Mouse (Mus musculus) intestine, embryonic 15.5 days (tissue): ENCODE data around the gene Slit1. TPM values are rescaled to one million over a fixed set of nuclear protein-coding genes. Genes with fewer than 3 reads are reported as not detected.
A peak's percentile ranks its signal among the peaks of the same experiment; 100 is the strongest.

Experiments used
- ATAC-seq: fragments of 200-750 bp; cut with Nextera tagmentation; 2 replicates; pipeline ENCODE4 v1.8.0; 2017; ENCODE audit warnings: moderate TSS enrichment, moderate library complexity
- H3K27ac ChIP-seq: fragments of 300-500 bp; sonication (generic); 2 replicates; pipeline ENCODE4 v1.5.1; 2015; ENCODE audit warnings: mild to moderate bottlenecking, inconsistent platforms
- H3K27me3 ChIP-seq: fragments of 300-500 bp; sonication (generic); replicated peaks from 2 replicates; pipeline ENCODE4 v1.6.1; 2015; ENCODE audit warnings: inconsistent platforms
- H3K36me3 ChIP-seq: fragments of 300-500 bp; sonication (generic); 2 replicates; pipeline ENCODE4 v1.6.1; 2015; ENCODE audit warnings: inconsistent platforms
- H3K4me1 ChIP-seq: fragments of 300-500 bp; sonication (generic); replicated peaks from 2 replicates; pipeline ENCODE4 v1.6.1; 2015; ENCODE audit warnings: inconsistent platforms
- H3K4me2 ChIP-seq: fragments of 300-500 bp; sonication (generic); replicated peaks from 2 replicates; pipeline ENCODE4 v1.6.1; 2015; ENCODE audit warnings: mild to moderate bottlenecking, inconsistent platforms
- H3K4me3 ChIP-seq: fragments of 300-500 bp; sonication (generic); replicated peaks from 2 replicates; pipeline ENCODE4 v1.5.1; 2015; ENCODE audit warnings: inconsistent platforms
- H3K9ac ChIP-seq: fragments of 300-500 bp; sonication (generic); 2 replicates; pipeline ENCODE4 v1.6.1; 2015; ENCODE audit warnings: inconsistent platforms
- H3K9me3 ChIP-seq: fragments of 300-500 bp; sonication (generic); 2 replicates; pipeline ENCODE4 v1.6.1; 2016; ENCODE audit warnings: inconsistent platforms
- WGBS: fragments of 180-500 bp; shearing (Covaris S2); methylation state at CpG from one replicate; pipeline ENCODE4 v1.1.7; 2015; 5-methylcytosine and 5-hydroxymethylcytosine counted together
- polyA plus RNA-seq: library from polyadenylated mRNA; unstranded; fragments of >200 nt; fragmentation: Nextera tagmentation; extraction: Ambion mirVana; gene quantifications from 2 replicates; pipeline ENCODE4 v1.2.1, GENCODE M21; 2015

Slit1 gene
- polyA plus RNA-seq, 1 experiment from 2014 or later: 0.63 TPM

- Histone ChIP-seq H3K4me1 (0 out of 2 replicates have a peak, but pooled peaks cover 2% of the 10 kb centered on the region), H3K36me3 (no peaks in the 10 kb centered on the region), H3K4me2 (no peak overlapping the region), H3K9me3 (no peaks in the 10 kb centered on the region), H3K27ac (no peak overlapping the region), H3K27me3 (no peaks in the 10 kb centered on the region), H3K9ac (no peak overlapping the region), H3K4me3 (no peak overlapping the region)
- peak; percentile 49; the same call in 1 of the 2 replicates for ATAC-seq
- 49% methylated on average over 9 of the region's 9 CpGs for WGBS
Measured at GRCm38 (mm10) chr19:41697111-41697806, 46.2 kb downstream of the Slit1 start.

DNA sequence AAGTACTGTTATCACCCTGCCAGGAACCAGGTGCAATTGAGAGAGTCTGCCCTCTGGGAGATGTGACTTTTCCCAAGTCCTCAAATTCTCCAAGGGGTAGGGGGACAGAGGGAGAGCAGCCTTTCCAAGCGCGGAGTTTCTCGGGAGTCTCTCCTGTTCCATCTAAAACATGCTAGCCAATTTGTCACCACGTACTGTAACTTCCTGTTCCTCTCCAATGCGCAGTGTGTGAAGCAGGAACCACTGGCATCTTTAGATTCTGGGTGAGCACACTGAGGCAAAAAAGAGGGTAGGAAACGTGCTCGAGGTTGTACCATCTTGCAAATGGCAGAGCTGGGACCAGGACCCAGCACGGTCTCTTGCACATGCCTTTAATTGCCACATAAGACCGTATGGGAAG is 47.0 kb downstream of the Slit1 start:
- ATAC-seq: no peak
- H3K9me3 ChIP-seq: no peaks in the 10 kb centered on the region
- no peaks in the 10 kb centered on the region for H3K27me3 ChIP-seq
- no peak overlapping the region for H3K9ac ChIP-seq
- H3K4me1 ChIP-seq: 0 out of 2 replicates have a peak, but pooled peaks cover 2% of the 10 kb centered on the region
- no peak overlapping the region for H3K4me3 ChIP-seq
- H3K4me2 ChIP-seq: no peak overlapping the region
- H3K36me3 ChIP-seq: no peaks in the 10 kb centered on the region
- no peak overlapping the region for H3K27ac ChIP-seq
- WGBS: 82% methylated on average over 9 of the region's 9 CpGs

- WGBS: 65% methylated on average over 6 of the region's 6 CpGs
- Histone ChIP-seq H3K4me1 (0 out of 2 replicates have a peak, but pooled peaks cover 2% of the 10 kb centered on the region), H3K36me3 (no peaks in the 10 kb centered on the region), H3K4me2 (no peak overlapping the region), H3K27me3 (no peaks in the 10 kb centered on the region), H3K9ac (no peak overlapping the region), H3K9me3 (no peaks in the 10 kb centered on the region), H3K4me3 (no peak overlapping the region), H3K27ac (no peak overlapping the region)
- no peak for ATAC-seq
Measured at GRCm38 (mm10) chr19:41695046-41695445, 48.4 kb downstream of the Slit1 start.

- Histone ChIP-seq H3K36me3 (no peaks in the 10 kb centered on the region), H3K4me1 (0 out of 2 replicates have a peak, but pooled peaks cover 2% of the 10 kb centered on the region), H3K4me3 (no peak overlapping the region), H3K27me3 (no peaks in the 10 kb centered on the region), H3K9ac (no peak overlapping the region), H3K9me3 (no peaks in the 10 kb centered on the region), H3K27ac (no peak overlapping the region), H3K4me2 (no peak overlapping the region)
- no peak for ATAC-seq
- 67% methylated on average over 9 of the region's 9 CpGs for WGBS
Measured at GRCm38 (mm10) chr19:41694610-41695009, 48.9 kb downstream of the Slit1 start.

GRCm38 (mm10) chr19:41693727-41694126 is 49.7 kb downstream of the Slit1 start:
- WGBS: 37% methylated on average over 5 of the region's 5 CpGs

GRCm38 (mm10) chr19:41690064-41690463 is 53.4 kb downstream of the Slit1 start:
- no peak overlapping the region for H3K27ac ChIP-seq
- ATAC-seq: no peak
- H3K9ac ChIP-seq: no peak overlapping the region
- H3K27me3 ChIP-seq: no peaks in the 10 kb centered on the region
- H3K4me2 ChIP-seq: no peak overlapping the region
- H3K9me3 ChIP-seq: no peaks in the 10 kb centered on the region
- WGBS: 80% methylated on average over 10 of the region's 10 CpGs
- no peaks in the 10 kb centered on the region for H3K4me1 ChIP-seq
- H3K36me3 ChIP-seq: no peaks in the 10 kb centered on the region
- H3K4me3 ChIP-seq: no peak overlapping the region

More at GRCm38 (mm10) chr19:41693727-41694126, 49.7 kb downstream of the Slit1 start:
- no peak for ATAC-seq
- Histone ChIP-seq H3K36me3 (no peaks in the 10 kb centered on the region), H3K4me1 (0 out of 2 replicates have a peak, but pooled peaks cover 2% of the 10 kb centered on the region), H3K4me2 (no peak overlapping the region), H3K27me3 (no peaks in the 10 kb centered on the region), H3K9ac (no peak overlapping the region), H3K27ac (no peak overlapping the region), H3K9me3 (no peaks in the 10 kb centered on the region), H3K4me3 (no peak overlapping the region)

- no peaks in the 10 kb centered on the region for H3K27me3 ChIP-seq
- no peak overlapping the region for H3K4me2 ChIP-seq
- ATAC-seq: no peak
- H3K4me3 ChIP-seq: no peak overlapping the region
- no peak overlapping the region for H3K27ac ChIP-seq
- H3K36me3 ChIP-seq: no peaks in the 10 kb centered on the region
- H3K9ac ChIP-seq: no peak overlapping the region
- H3K9me3 ChIP-seq: no peaks in the 10 kb centered on the region
- WGBS: 64% methylated on average over 13 of the region's 13 CpGs
- no peaks in the 10 kb centered on the region for H3K4me1 ChIP-seq
Measured at GRCm38 (mm10) chr19:41688251-41688650, 55.2 kb downstream of the Slit1 start.

DNA sequence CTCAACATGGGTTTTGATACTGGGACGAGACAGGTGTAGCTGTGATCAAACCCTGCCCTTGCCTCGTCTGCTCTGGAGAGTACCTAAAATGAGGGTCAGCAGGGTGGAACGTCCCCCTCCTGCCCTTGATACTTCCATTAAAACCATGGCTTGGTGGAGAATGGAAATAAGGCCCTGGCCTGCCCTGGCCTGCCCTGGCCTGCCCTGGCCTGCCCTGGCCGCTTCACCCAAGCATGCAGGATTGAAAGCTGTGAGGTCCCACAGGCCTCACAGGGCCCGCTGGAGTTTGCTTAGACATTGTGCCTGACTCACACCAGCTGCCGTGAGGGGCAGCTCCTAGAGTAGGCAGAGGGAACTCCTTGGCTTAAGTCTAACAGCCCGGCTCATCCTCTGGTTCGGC is 55.6 kb downstream of the Slit1 start:
- WGBS: 72% methylated on average over 8 of the region's 8 CpGs

DNA sequence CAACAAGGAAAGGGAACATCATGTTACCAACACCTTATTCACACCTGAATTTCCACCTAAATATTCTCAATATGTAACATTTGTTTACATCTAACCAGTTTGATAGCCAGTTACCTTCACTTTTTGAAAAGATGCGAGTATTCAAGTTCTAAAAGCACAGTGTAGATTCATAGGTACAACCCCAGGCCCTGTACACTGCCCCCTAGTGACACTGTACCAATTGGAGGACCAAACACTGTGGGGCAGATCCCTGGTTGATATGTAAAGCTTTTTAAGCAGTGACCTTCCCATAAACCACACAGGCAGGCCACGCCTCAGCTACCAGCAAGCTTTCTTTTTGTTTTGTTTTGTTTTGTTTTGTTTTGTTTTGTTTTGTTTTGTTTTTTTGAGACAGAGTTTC is 57.3 kb downstream of the Slit1 start:
- H3K9me3 ChIP-seq: no peaks in the 10 kb centered on the region
- H3K4me2 ChIP-seq: no peak overlapping the region
- no peak for ATAC-seq
- no peaks in the 10 kb centered on the region for H3K4me1 ChIP-seq
- no peak overlapping the region for H3K9ac ChIP-seq
- H3K27me3 ChIP-seq: no peaks in the 10 kb centered on the region
- H3K27ac ChIP-seq: no peak overlapping the region
- WGBS: 93% methylated on average over 2 of the region's 2 CpGs
- no peaks in the 10 kb centered on the region for H3K36me3 ChIP-seq
- H3K4me3 ChIP-seq: no peak overlapping the region

More for the DNA sequence above, 55.6 kb downstream of the Slit1 start:
- no peak overlapping the region for H3K4me2 ChIP-seq
- H3K9ac ChIP-seq: no peak overlapping the region
- no peaks in the 10 kb centered on the region for H3K4me1 ChIP-seq
- H3K27me3 ChIP-seq: no peaks in the 10 kb centered on the region
- no peak overlapping the region for H3K27ac ChIP-seq
- ATAC-seq: no peak
- H3K4me3 ChIP-seq: no peak overlapping the region
- H3K9me3 ChIP-seq: no peaks in the 10 kb centered on the region
- H3K36me3 ChIP-seq: no peaks in the 10 kb centered on the region

DNA sequence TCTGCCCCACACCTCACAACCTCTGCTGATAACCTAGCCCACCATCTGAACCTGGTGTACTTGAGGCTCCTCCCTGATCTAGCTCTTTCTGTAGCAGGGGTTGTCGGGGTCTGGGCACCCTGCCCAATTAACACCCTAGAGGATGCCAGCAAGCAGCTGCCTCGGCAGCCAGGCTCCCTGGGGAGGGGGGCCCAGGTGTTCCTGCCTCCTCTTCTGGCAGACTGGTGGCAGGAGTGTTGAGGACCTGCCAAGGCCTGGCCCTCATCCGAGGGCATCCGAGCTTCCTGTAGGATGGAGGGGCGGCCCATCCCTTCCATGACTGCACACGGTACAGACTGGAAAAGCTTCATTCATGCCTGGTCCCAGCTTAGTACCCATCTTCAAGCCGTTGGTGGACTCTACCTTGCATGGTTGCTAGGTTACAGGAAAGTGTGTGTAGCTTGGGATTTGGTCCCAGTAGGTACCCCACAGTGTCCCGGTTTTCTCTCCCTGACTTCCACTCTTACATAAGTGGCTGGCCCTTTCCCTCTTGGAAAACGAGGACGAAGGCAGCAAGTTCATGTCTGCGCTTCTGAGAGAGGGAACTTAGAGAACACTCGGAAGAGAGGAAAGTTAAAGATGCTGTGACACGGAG is 57.9 kb downstream of the Slit1 start:
- no peaks in the 10 kb centered on the region for H3K4me1 ChIP-seq
- H3K4me3 ChIP-seq: no peak overlapping the region
- no peaks in the 10 kb centered on the region for H3K36me3 ChIP-seq
- WGBS: 83% methylated on average over 13 of the region's 13 CpGs
- H3K27ac ChIP-seq: no peak overlapping the region
- H3K27me3 ChIP-seq: no peaks in the 10 kb centered on the region
- ATAC-seq: no peak
- no peak overlapping the region for H3K9ac ChIP-seq
- H3K4me2 ChIP-seq: no peak overlapping the region
- H3K9me3 ChIP-seq: no peaks in the 10 kb centered on the region

GRCm38 (mm10) chr19:41684874-41685273 is 58.6 kb downstream of the Slit1 start:
- Histone ChIP-seq H3K9ac (no peak overlapping the region), H3K27ac (no peak overlapping the region), H3K4me3 (no peak overlapping the region), H3K36me3 (no peaks in the 10 kb centered on the region), H3K9me3 (no peaks in the 10 kb centered on the region), H3K4me2 (no peak overlapping the region), H3K27me3 (no peaks in the 10 kb centered on the region), H3K4me1 (no peaks in the 10 kb centered on the region)
- 77% methylated on average over 1 of the region's 1 CpGs for WGBS
- ATAC-seq: no peak

DNA sequence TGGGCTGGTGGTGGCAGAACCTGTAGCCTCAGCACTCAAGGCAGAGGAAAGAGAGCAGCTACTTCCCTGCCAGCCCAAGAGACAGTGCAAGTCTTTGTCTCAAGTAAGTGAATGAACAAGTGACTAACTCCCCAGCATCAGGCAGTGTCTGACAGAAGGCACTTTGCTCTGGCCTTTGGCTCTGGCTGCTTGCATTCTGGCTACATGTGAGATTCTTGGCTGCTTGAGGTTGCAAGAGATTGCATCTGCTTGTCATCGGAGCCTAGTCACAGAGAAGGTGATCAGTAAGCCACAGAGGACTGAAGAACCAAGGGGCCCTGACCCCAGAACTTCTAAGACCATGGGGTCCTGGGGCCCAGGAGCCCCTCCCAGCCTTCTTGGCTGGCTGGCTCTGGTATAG is 59.5 kb downstream of the Slit1 start:
- WGBS: 68% methylated on average over 1 of the region's 1 CpGs

DNA sequence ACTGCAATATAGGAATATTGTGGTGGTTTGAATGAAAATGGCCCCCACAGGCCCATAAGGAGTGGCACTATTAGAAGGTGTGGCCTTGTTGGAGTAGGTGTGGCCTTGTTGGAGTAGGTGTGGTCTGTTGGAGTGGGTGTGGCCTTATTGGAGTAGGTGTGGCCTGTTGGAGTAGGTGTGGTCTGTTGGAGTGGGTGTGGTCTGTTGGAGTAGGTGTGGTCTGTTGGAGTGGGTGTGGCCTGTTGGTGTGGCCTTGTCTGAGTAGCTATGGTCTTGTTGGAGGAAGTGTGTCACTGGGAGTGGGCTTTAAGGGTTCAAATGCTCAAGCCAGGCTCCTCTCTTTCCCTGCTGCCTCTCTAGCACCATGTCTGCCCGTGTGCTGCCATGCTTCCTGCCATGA is 63.2 kb downstream of the Slit1 start:
- Histone ChIP-seq H3K27me3 (0 out of 2 replicates have a peak, but pooled peaks cover 4% of the 10 kb centered on the region), H3K36me3 (no peaks in the 10 kb centered on the region), H3K4me3 (no peak overlapping the region), H3K4me1 (no peaks in the 10 kb centered on the region), H3K4me2 (no peak overlapping the region), H3K9ac (no peak overlapping the region), H3K9me3 (no peaks in the 10 kb centered on the region), H3K27ac (no peak overlapping the region)
- WGBS: 63% methylated on average over 1 of the region's 1 CpGs
- no peak for ATAC-seq

More for the DNA sequence above, 59.5 kb downstream of the Slit1 start:
- no peak for ATAC-seq
- H3K4me1 ChIP-seq: no peaks in the 10 kb centered on the region
- H3K9me3 ChIP-seq: no peaks in the 10 kb centered on the region
- no peak overlapping the region for H3K4me2 ChIP-seq
- no peak overlapping the region for H3K4me3 ChIP-seq
- no peaks in the 10 kb centered on the region for H3K36me3 ChIP-seq
- no peak overlapping the region for H3K27ac ChIP-seq
- H3K9ac ChIP-seq: no peak overlapping the region
- no peaks in the 10 kb centered on the region for H3K27me3 ChIP-seq
